Mouse (Mus musculus): ENCODE results near the gene Nrip1.
A peak's percentile ranks its signal among the peaks of the same experiment; 100 is the strongest.

Gene Nrip1

GRCm38 (mm10) chr16:76347719-76348421 is 25.8 kb downstream of the Nrip1 start:
- no peak for DNase-seq (ENCODE audit: low read depth, low spot score)

- no peak for DNase-seq (ENCODE audit: low read depth, low spot score)
Measured at GRCm38 (mm10) chr16:76346371-76346770, 27.3 kb downstream of the Nrip1 start.

- DNase-seq (ENCODE audit: low read depth, low spot score), result no peak
Measured at GRCm38 (mm10) chr16:76344761-76345368, 28.8 kb downstream of the Nrip1 start.

- no peak for DNase-seq (ENCODE audit: low read depth, low spot score)
Measured at GRCm38 (mm10) chr16:76344030-76344429, 29.6 kb downstream of the Nrip1 start.

- DNase-seq (ENCODE audit: low read depth, low spot score), result peak; percentile 75
Measured at GRCm38 (mm10) chr16:76341636-76342035, 32.0 kb downstream of the Nrip1 start.

- no peak for DNase-seq (ENCODE audit: low read depth, low spot score)
Measured at GRCm38 (mm10) chr16:76339256-76339655, 34.4 kb downstream of the Nrip1 start.

GRCm38 (mm10) chr16:76337351-76337750 is 36.3 kb downstream of the Nrip1 start:
- DNase-seq (ENCODE audit: low read depth, low spot score), result no peak

GRCm38 (mm10) chr16:76336932-76337331 is 36.7 kb downstream of the Nrip1 start:
- DNase-seq (ENCODE audit: low read depth, low spot score), result no peak

GRCm38 (mm10) chr16:76335913-76336312 is 37.7 kb downstream of the Nrip1 start:
- no peak for DNase-seq (ENCODE audit: low read depth, low spot score)

- DNase-seq (ENCODE audit: low read depth, low spot score), result no peak
Measured at GRCm38 (mm10) chr16:76332127-76332526, 41.5 kb downstream of the Nrip1 start.

GRCm38 (mm10) chr16:76331231-76331630 is 42.4 kb downstream of the Nrip1 start:
- no peak for DNase-seq (ENCODE audit: low read depth, low spot score)

- DNase-seq (ENCODE audit: low read depth, low spot score), result peak; percentile 79
Measured at GRCm38 (mm10) chr16:76325315-76325710, 48.3 kb downstream of the Nrip1 start.

- peak; percentile 92 for DNase-seq (ENCODE audit: low read depth, low spot score)
Measured at GRCm38 (mm10) chr16:76324411-76325314, 49.0 kb downstream of the Nrip1 start.

GRCm38 (mm10) chr16:76323594-76324307 is 49.9 kb downstream of the Nrip1 start:
- no peak for DNase-seq (ENCODE audit: low read depth, low spot score)

- DNase-seq (ENCODE audit: low read depth, low spot score), result no peak
Measured at GRCm38 (mm10) chr16:76323141-76323540, 50.5 kb downstream of the Nrip1 start.

- DNase-seq (ENCODE audit: low read depth, low spot score), result no peak
Measured at GRCm38 (mm10) chr16:76321527-76322165, 52.0 kb downstream of the Nrip1 start.

GRCm38 (mm10) chr16:76320118-76320473 is 53.5 kb downstream of the Nrip1 start:
- no peak for DNase-seq (ENCODE audit: low read depth, low spot score)

- no peak for DNase-seq (ENCODE audit: low read depth, low spot score)
Measured at GRCm38 (mm10) chr16:76319364-76320117, 54.1 kb downstream of the Nrip1 start.

- DNase-seq (ENCODE audit: low read depth, low spot score), result no peak
Measured at GRCm38 (mm10) chr16:76318331-76318922, 55.2 kb downstream of the Nrip1 start.

All from skeletal muscle tissue, adult 2 months (tissue).